Mouse (Mus musculus) midbrain, embryonic 16.5 days (tissue): ENCODE data around the gene Cenpp. TPM values are rescaled to one million over a fixed set of nuclear protein-coding genes. Genes with fewer than 3 reads are reported as not detected.
A peak's percentile ranks its signal among the peaks of the same experiment; 100 is the strongest.

Experiments used
- ATAC-seq: fragments of 200-750 bp; cut with Nextera tagmentation; 2 replicates; pipeline ENCODE4 v1.8.0; 2017; ENCODE audit warnings: moderate TSS enrichment
- H3K27ac ChIP-seq: fragments of 300-500 bp; sonication (generic); 2 replicates; pipeline ENCODE4 v1.5.1; 2014; ENCODE audit warnings: mild to moderate bottlenecking, low read length, mixed read lengths
- H3K27me3 ChIP-seq: fragments of 300-500 bp; sonication (generic); 2 replicates; pipeline ENCODE4 v1.6.1; 2014; ENCODE audit warnings: low read depth, low read length, mixed read lengths; ENCODE audit not compliant: control insufficient read depth, insufficient read depth
- H3K36me3 ChIP-seq: fragments of 300-500 bp; sonication (generic); 2 replicates; pipeline ENCODE4 v1.6.1; 2014; ENCODE audit warnings: mild to moderate bottlenecking, low read length, moderate library complexity, mixed read lengths; ENCODE audit not compliant: control insufficient read depth, insufficient read depth
- H3K4me1 ChIP-seq: fragments of 300-500 bp; sonication (generic); 2 replicates; pipeline ENCODE4 v1.6.1; 2014; ENCODE audit warnings: mild to moderate bottlenecking, low read length, mixed read lengths; ENCODE audit not compliant: control insufficient read depth, insufficient read depth
- H3K4me2 ChIP-seq: fragments of 300-500 bp; sonication (generic); 2 replicates; pipeline ENCODE4 v1.6.1; 2014; ENCODE audit warnings: mild to moderate bottlenecking, low read length, mixed read lengths
- H3K4me3 ChIP-seq: fragments of 300-500 bp; sonication (generic); 2 replicates; pipeline ENCODE4 v1.5.1; 2014; ENCODE audit warnings: low read depth, mild to moderate bottlenecking, low read length, moderate library complexity, mixed read lengths
- H3K9ac ChIP-seq: fragments of 300-500 bp; sonication (generic); 2 replicates; pipeline ENCODE4 v1.6.1; 2014; ENCODE audit warnings: low read depth, low read length, mixed read lengths
- H3K9me3 ChIP-seq: fragments of 300-500 bp; sonication (generic); replicated peaks from 2 replicates; pipeline ENCODE4 v1.6.1; 2014; ENCODE audit warnings: mild to moderate bottlenecking, low read length, mixed read lengths; ENCODE audit not compliant: control insufficient read depth, poor library complexity, severe bottlenecking
- WGBS: fragments of 180-500 bp; shearing (Covaris S2); extraction: QIAGEN DNeasy Blood & Tissue Kit; methylation state at CpG from one replicate; pipeline ENCODE4 v1.1.7; 2014; 5-methylcytosine and 5-hydroxymethylcytosine counted together
- polyA plus RNA-seq: library from polyadenylated mRNA; unstranded; fragments of >200 nt; fragmentation: Nextera tagmentation; extraction: Ambion mirVana; gene quantifications from 2 replicates; pipeline ENCODE4 v1.2.1, GENCODE M21; 2015

Gene Cenpp
- polyA plus RNA-seq, 1 experiment from 2014 or later: 6.6 TPM

DNA sequence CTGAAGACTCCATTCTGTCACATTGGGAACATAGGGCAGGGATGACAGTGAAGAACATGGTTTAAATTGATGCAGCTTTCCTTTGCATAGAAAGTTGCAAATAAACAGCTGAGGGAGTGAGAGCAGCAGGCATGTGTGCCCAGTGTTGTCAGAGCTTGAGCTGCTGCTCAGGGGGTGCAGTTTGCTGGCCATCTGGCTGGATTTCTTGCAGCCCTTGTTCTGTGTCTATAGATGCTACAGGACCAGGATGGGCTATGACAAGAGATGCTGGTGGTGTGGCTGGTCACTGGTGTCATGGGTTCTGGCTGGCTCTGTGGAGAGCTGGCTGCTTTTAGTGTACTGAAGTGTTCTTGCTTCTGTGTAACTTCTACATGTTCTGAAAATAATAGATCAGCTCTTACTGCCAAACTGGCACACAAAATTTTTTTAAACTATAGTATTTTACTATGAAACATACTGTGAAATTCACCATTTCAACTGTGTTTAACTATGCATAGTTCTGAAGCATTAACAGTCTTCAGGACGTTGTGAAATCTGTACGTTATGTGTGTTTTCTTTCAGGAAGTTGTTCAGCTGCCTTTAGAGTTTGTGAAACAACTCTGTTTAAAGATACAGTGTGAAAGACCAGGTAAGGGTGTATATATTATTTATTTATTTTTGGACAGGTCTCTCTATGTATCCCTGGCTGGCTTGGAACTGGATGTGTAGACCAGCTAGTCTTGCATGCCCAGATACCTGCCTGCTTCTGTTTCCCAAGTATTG, 219.1 kb downstream of the Cenpp start:
- Histone ChIP-seq H3K4me1 (0 out of 2 replicates have a peak, but pooled peaks cover 1% of the 10 kb centered on the region), H3K36me3 (peaks cover 23% of the 10 kb centered on the region)
- WGBS: 98% methylated on average over 2 of the region's 2 CpGs

DNA sequence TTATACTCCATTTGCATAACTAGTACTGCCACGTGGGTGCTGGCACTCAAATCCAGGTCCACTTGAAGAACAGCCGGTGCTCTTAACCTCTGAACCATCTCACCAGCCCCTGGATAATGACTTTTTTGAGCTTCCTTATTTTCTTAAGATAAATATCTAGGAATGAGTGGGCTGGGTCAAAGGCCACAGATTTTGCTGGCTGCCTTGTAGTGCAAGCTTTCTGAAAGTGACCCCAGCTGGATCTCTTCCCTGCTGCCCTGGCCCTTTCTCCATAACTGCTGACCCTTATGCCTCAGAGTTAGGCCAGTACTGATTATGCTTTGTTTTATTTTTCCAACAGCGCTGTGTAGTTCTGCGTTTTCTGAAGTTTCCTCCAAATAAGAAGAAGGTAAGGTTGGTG, 222.1 kb downstream of the Cenpp start:
- ATAC-seq: no peak
- WGBS: 77% methylated on average over 4 of the region's 4 CpGs

More for the DNA sequence above, 219.1 kb downstream of the Cenpp start:
- no peak for ATAC-seq
- Histone ChIP-seq H3K9ac (no peak overlapping the region), H3K27ac (no peak overlapping the region), H3K27me3 (no peaks in the 10 kb centered on the region), H3K9me3 (no peaks in the 10 kb centered on the region), H3K4me2 (no peak overlapping the region), H3K4me3 (no peak overlapping the region)

DNA sequence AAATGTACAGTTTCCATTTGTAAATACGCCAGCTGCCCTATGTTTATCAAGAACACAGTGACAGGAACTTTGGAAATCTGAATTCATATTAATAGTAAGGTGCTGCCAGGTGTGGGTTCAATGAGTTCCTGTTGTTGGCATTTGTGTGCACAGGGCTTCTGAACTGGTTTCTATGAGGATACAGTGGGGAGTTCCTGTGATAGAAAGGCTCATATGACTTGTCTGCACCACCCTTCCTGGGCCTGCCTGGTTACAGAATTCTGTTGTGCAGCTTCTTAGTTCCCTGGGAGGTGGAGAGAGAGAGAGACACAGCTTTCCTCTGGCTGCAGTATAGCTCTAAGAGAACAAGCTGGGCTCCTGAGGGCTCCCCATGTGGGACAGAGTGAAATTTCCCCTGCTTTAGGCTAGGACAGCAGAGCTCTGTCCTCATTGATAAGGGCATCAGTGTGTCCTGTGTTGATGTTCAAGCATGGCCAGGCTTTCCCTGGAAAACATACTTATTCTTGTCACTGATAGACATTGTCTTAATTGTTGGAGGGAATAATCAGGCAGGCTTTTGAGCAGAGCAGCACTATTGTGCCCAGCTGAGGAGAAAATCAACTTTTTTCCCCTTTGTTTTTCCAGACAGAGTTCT, 224.4 kb downstream of the Cenpp start:
- Histone ChIP-seq H3K9ac (no peak overlapping the region), H3K9me3 (no peaks in the 10 kb centered on the region), H3K4me2 (no peak overlapping the region), H3K4me1 (peaks cover 12% of the 10 kb centered on the region), H3K4me3 (no peak overlapping the region), H3K27me3 (no peaks in the 10 kb centered on the region), H3K36me3 (0 out of 2 replicates have a peak, but pooled peaks cover 2% of the 10 kb centered on the region), H3K27ac (no peak overlapping the region)
- 89% methylated on average over 1 of the region's 1 CpGs for WGBS
- no peak for ATAC-seq

More for the DNA sequence above, 222.1 kb downstream of the Cenpp start:
- H3K9ac ChIP-seq: no peak overlapping the region
- H3K36me3 ChIP-seq: peaks cover 9% of the 10 kb centered on the region; the same call in 1 of the 2 replicates
- H3K9me3 ChIP-seq: no peaks in the 10 kb centered on the region
- H3K4me1 ChIP-seq: peaks cover 5% of the 10 kb centered on the region; the same call in 1 of the 2 replicates
- no peak overlapping the region for H3K4me2 ChIP-seq
- no peak overlapping the region for H3K4me3 ChIP-seq
- H3K27me3 ChIP-seq: no peaks in the 10 kb centered on the region
- no peak overlapping the region for H3K27ac ChIP-seq

DNA sequence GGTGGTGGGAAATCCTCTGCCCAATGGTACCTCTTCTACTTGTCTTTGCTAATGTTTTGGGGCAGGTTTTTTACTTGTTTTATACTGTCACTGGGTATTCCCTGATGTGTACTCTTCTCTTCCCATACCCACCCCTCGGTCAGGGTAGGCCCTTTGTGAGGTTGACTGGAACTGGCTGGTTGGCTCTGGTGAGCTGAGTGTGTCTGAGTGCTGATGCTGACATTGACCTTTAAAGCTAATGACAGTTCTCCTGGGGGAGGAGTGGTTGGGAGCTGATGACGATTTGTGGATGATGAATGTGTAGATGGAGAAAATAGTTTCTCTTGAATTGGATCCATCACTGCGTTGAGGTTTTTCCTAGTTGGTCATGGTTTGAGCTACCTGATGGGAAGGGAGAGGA, 225.8 kb downstream of the Cenpp start:
- Histone ChIP-seq H3K4me2 (no peak overlapping the region), H3K27ac (no peak overlapping the region), H3K4me1 (peaks cover 26% of the 10 kb centered on the region), H3K4me3 (no peak overlapping the region), H3K9me3 (no peaks in the 10 kb centered on the region), H3K36me3 (no peaks in the 10 kb centered on the region), H3K27me3 (no peaks in the 10 kb centered on the region), H3K9ac (no peak overlapping the region)
- ATAC-seq: no peak
- WGBS: 93% methylated on average over 3 of the region's 3 CpGs

DNA sequence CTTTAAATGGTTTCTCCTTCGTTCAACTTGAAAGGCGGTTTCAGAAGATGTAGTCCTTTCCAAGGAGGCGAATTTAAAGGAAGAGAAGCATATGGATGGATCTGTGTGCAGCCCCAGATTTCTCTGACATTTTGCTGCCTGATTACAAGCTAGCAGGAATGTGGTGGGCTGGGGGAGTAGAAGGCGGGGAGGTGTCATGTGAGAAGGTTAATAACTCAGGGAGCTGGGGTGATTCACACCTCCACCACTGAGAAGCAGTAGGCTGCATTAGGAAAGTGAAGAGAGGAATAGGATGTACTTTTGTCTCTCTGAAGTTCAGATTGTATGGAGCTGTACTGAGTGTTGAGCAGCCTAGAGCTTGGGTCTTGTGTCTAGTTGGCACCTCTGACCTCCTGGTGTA, 230.6 kb downstream of the Cenpp start:
- H3K9ac ChIP-seq: peak overlapping the region; percentile 90
- peak overlapping the region; percentile 87 for H3K4me3 ChIP-seq
- 32% methylated on average over 4 of the region's 4 CpGs for WGBS
- H3K9me3 ChIP-seq: no peaks in the 10 kb centered on the region
- no peaks in the 10 kb centered on the region for H3K36me3 ChIP-seq
- no peak overlapping the region; the same call in 1 of the 2 replicates for H3K27ac ChIP-seq
- no peak for ATAC-seq
- no peaks in the 10 kb centered on the region for H3K27me3 ChIP-seq
- H3K4me1 ChIP-seq: peaks cover 28% of the 10 kb centered on the region
- peak overlapping the region; percentile 99 for H3K4me2 ChIP-seq

DNA sequence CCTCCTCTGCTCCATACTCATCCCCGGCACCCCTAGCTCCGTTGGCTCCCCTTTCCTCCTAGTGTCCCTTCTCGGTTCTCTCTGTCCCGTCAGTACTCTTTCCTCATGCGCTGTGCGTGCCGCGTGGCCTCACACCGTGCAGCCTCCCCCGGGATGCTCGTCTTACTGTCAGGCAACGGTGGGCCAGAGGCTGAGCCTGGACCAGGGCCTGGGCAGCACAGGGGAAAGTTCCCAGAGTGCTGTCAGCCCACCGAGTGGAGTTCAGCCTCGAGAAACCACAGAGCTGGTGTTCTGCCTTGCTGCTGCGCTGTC, 231.0 kb downstream of the Cenpp start:
- ATAC-seq: no peak
- peak overlapping the region; percentile 87 for H3K4me3 ChIP-seq
- no peaks in the 10 kb centered on the region for H3K27me3 ChIP-seq
- H3K4me1 ChIP-seq: peaks cover 28% of the 10 kb centered on the region
- peak overlapping the region; percentile 99 for H3K4me2 ChIP-seq
- H3K36me3 ChIP-seq: no peaks in the 10 kb centered on the region
- H3K9me3 ChIP-seq: no peaks in the 10 kb centered on the region
- 1% methylated on average over 15 of the region's 15 CpGs for WGBS
- H3K27ac ChIP-seq: peak overlapping the region; percentile 82
- peak overlapping the region; percentile 90 for H3K9ac ChIP-seq

DNA sequence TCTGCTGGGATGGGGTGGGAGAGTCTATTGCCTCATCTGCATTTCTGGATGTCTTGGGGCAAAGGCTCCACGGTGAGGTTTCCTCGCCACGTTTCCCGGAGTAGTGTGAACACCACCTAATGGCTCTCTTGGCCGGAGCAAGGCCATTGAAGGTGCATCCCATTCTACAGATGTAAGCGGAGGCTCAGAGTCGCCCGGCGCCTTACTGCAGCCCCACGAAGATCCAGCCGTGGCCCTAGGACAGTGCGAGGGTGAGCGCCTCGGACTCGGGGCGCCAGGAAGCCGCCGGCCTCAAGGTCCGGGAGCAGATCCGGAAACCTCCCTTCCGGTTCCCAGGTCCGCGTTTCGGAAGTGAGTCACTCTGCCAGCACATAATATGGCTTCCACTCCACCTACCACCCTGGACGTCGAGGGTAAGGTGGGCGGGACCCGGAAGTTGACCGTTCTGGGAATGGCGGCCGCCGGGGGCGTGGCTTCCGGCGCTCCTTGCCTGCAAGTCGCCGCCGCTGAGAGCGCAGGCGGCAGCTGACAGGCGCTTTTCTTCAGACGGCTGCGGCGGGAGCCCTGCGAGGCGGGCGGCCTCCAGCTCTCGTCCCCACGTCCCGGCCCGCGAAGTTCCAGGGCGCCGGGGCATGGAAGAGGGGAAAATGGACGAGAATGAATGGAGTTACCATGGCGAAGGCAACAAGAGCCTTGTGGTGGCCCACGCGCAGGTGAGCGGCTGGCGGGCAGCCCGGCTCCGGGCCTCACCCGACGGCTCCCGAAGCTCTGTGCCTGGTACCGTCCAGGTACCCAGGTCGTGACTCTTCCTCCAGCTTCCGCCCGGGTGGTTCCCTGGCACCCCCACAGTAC, 231.6 kb downstream of the Cenpp start, which contains the start of gene Ippk:
TSS of gene Ippk (plus strand) at position 496 of the 852 bp plus-strand sequence.
- Histone ChIP-seq H3K4me2 (peak within 1 kb of the TSS; percentile 99), H3K4me1 (peaks cover 28% of the 10 kb centered on the region), H3K4me3 (peak within 1 kb of the TSS; percentile 87), H3K9ac (peak within 1 kb of the TSS; percentile 90), H3K27ac (peak within 1 kb of the TSS; percentile 89), H3K36me3 (no peaks in the 10 kb centered on the region), H3K27me3 (no peaks in the 10 kb centered on the region), H3K9me3 (no peaks in the 10 kb centered on the region)
- peak; percentile 99 for ATAC-seq
- under 1% methylated on average over 62 of the region's 69 CpGs for WGBS
